Mouse (Mus musculus) megakaryocyte, embryonic 14.5 days (primary cell): Measurements from ENCODE around the gene Hdac4. TPM values are rescaled to one million over a fixed set of nuclear protein-coding genes. Genes with fewer than 3 reads are reported as not detected.

Experiments used
- H3K27me3 ChIP-seq: replicated peaks from 2 replicates; pipeline ENCODE3; 2012; ENCODE audit warnings: inconsistent platforms
- H3K36me3 ChIP-seq: replicated peaks from 2 replicates; pipeline ENCODE3; 2012; ENCODE audit warnings: low read length, inconsistent platforms, mixed read lengths
- H3K4me1 ChIP-seq: 2 replicates; pipeline ENCODE4 v1.6.1; 2012; ENCODE audit warnings: inconsistent platforms
- H3K4me3 ChIP-seq: replicated peaks from 2 replicates; pipeline ENCODE3; 2012; ENCODE audit warnings: moderate library complexity, mild to moderate bottlenecking, inconsistent platforms
- H3K9me3 ChIP-seq: 2 replicates; pipeline ENCODE4 v1.6.1; 2012; ENCODE audit warnings: inconsistent platforms
- FLI1 ChIP-seq: IDR thresholded peaks from 2 replicates; pipeline ENCODE4 v1.6.1; 2012; ENCODE audit warnings: low read length, inconsistent platforms, mixed read lengths
- GATA1 ChIP-seq: IDR thresholded peaks from 3 replicates; pipeline ENCODE4 v1.6.1; 2012; ENCODE audit warnings: mixed read lengths, low read length, inconsistent platforms, borderline replicate concordance
- polyA plus RNA-seq: library from polyadenylated mRNA; stranded (reverse); fragments of >175 nt; gene quantifications from 2 replicates; pipeline ENCODE4 v1.2.3, GENCODE M21; 2012; ENCODE audit warnings: low replicate concordance; ENCODE audit not compliant: insufficient read depth

Gene Hdac4
- polyA plus RNA-seq, 1 experiment: 3.6 TPM

DNA sequence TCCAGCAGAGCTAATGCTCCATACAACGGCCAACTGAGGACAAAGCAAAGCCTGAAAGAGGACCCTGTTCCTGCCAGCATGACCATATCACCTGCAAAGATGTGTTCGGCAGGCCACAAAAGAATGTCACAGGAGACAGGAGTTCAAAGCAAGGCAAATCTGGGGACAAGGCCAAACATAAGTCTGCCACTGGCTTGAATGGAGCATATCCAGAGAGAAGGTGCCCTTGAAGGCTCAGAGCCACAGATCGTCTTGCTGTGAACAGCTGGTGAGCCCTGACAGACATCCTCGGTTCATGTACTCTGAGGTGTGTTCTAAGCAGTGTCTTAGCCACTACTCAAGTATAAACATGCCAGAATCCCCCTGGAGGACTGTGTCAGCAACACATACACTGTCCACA, 79.3 kb downstream of the Hdac4 start:
- peaks cover 7% of the 10 kb centered on the region for H3K36me3 ChIP-seq
- H3K4me3 ChIP-seq: no peak overlapping the region
- peaks cover 33% of the 10 kb centered on the region for H3K4me1 ChIP-seq
- TF ChIP-seq GATA1 (no peak), FLI1 (no peak)
- no peaks in the 10 kb centered on the region for H3K9me3 ChIP-seq
- peaks cover 2% of the 10 kb centered on the region for H3K27me3 ChIP-seq

DNA sequence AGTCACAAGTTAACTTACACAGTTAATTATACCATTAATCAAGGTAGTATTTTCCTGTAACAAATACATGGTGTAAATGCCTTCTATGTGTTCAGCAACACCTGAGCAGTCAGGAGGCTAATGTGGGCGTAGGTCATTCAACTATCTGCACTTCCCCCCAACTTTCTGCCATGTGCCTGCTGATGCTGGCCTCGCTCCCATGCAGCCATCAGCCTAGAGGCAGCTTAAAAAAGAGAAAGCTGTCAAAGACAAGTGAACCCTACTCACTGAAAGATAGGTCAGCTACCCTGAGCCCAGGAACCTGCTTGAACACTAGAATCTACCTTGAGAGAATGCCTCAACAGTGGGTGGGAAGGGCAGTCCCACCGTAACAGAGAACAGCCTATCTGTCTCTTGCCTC, 81.4 kb downstream of the Hdac4 start:
- Histone ChIP-seq H3K9me3 (no peaks in the 10 kb centered on the region), H3K36me3 (peaks cover 7% of the 10 kb centered on the region), H3K4me3 (no peak overlapping the region), H3K27me3 (peaks cover 2% of the 10 kb centered on the region), H3K4me1 (peaks cover 45% of the 10 kb centered on the region)
- TF ChIP-seq GATA1 (no peak), FLI1 (no peak)

DNA sequence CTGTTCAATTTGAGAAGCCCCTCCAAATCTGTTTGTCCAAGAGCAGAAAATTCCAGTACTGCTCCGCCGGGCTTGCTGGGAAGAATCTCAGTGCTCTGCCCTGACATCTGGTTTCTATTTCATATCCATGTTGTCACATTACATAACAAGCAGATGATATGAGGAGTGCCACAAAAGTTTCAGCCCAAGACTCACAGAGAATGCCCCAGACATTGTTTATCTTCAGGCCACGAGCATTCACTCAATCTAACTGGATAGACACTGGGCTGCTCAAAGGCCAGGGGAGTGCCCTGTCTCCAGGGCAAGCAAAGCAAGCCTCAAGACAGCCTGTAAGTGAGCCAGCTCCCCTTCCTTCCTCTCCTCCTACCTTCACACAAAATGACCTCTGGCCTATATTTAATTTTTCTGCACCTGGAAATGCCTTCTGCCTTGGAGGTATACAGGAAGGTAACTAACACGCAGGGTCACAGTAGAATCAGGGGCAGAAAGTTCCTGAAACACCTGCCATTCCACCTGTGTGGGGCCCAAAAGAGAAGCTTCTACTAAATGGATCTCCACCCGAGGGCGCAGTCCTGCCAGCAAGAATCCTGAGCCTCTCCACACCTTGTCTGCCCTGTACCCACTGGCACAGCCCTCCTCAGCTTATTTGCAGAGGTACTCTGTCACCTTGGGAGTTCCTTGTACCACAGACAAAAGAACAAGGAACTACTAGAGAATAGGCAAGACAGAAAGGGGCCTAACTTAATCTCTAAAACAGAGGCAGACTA, 82.1 kb downstream of the Hdac4 start:
- Histone ChIP-seq H3K36me3 (peaks cover 9% of the 10 kb centered on the region), H3K4me3 (no peak overlapping the region), H3K9me3 (no peaks in the 10 kb centered on the region), H3K4me1 (peaks cover 48% of the 10 kb centered on the region), H3K27me3 (peaks cover 2% of the 10 kb centered on the region)
- TF ChIP-seq GATA1: no peak
- TF ChIP-seq FLI1: no peak

DNA sequence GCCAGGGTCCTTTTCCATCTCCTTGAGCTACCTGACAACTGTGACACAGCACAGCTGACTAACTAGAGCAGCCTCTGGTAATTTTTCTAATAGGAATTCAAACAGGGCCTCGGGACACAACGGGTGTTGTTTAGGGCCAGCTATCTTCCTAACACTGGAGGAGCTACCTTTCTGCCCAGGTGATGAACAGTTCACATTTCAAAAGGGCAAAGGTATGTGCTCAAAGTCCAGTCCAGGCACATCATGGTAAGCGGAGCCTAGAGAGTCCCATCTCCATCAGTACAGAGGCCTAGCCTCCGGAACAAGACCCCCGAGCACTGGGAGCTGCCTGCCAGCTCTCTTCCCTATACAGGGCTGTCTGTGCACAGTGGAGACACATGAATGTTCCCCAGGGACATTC, 82.9 kb downstream of the Hdac4 start:
- H3K27me3 ChIP-seq: peaks cover 1% of the 10 kb centered on the region
- H3K4me3 ChIP-seq: no peak overlapping the region
- TF ChIP-seq FLI1: no peak
- no peak for TF ChIP-seq GATA1
- H3K36me3 ChIP-seq: peaks cover 15% of the 10 kb centered on the region
- H3K9me3 ChIP-seq: no peaks in the 10 kb centered on the region
- peaks cover 56% of the 10 kb centered on the region for H3K4me1 ChIP-seq

DNA sequence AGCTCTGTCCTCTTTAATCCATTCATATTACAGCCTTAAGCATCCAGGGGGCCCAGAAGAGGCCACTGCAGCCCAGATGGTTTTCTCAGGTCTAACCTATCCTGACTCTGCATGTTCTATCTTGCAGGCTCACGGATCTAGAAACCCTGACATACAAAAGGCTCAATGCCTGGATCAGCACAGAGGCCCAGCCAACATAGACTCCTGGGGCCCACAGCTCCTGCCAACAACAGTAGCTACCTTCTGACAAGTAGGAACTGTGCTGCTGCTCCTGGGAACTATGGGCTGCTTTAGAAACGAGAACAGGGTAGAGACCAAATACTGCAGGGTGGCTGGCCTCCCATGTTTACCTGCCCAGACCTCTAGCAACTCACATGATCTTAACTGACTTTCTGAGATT, 83.9 kb downstream of the Hdac4 start:
- Histone ChIP-seq H3K27me3 (no peaks in the 10 kb centered on the region), H3K9me3 (no peaks in the 10 kb centered on the region), H3K36me3 (peaks cover 15% of the 10 kb centered on the region), H3K4me1 (peaks cover 66% of the 10 kb centered on the region), H3K4me3 (no peak overlapping the region)
- TF ChIP-seq GATA1 (no peak), FLI1 (no peak)

- peaks cover 72% of the 10 kb centered on the region for H3K4me1 ChIP-seq
- H3K9me3 ChIP-seq: no peaks in the 10 kb centered on the region
- H3K27me3 ChIP-seq: no peaks in the 10 kb centered on the region
- TF ChIP-seq FLI1: no peak
- TF ChIP-seq GATA1: no peak
- peaks cover 13% of the 10 kb centered on the region for H3K36me3 ChIP-seq
- no peak overlapping the region for H3K4me3 ChIP-seq
Observed at GRCm38 (mm10) chr1:92111026-92111425, 84.5 kb downstream of the Hdac4 start.

DNA sequence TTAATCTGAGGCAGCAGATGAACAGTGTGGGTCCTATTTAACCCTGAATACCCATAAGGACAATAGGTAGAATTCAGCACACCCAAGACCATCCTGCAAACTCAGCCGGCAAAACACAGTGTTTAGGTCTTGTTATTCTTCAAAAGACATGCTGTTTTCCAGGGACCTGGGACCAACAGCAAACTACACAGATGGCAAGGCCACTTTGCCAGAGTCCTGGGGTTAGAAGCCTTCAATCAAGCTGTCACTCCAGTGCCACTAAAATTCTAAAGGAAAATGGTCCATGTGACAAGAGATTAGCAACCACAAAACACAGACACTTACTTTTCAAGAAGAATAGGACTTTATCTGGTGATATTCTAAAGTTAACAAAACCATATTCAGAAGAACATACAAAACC, 86.3 kb downstream of the Hdac4 start:
- H3K9me3 ChIP-seq: no peaks in the 10 kb centered on the region
- no peak overlapping the region for H3K4me3 ChIP-seq
- H3K36me3 ChIP-seq: peaks cover 8% of the 10 kb centered on the region
- TF ChIP-seq FLI1: no peak
- no peak for TF ChIP-seq GATA1
- peaks cover 89% of the 10 kb centered on the region for H3K4me1 ChIP-seq
- no peaks in the 10 kb centered on the region for H3K27me3 ChIP-seq

GRCm38 (mm10) chr1:92108556-92108955, 86.9 kb downstream of the Hdac4 start:
- Histone ChIP-seq H3K27me3 (no peaks in the 10 kb centered on the region), H3K4me3 (no peak overlapping the region), H3K9me3 (no peaks in the 10 kb centered on the region), H3K4me1 (peaks cover 91% of the 10 kb centered on the region), H3K36me3 (peaks cover 8% of the 10 kb centered on the region)
- no peak for TF ChIP-seq GATA1
- TF ChIP-seq FLI1: no peak

DNA sequence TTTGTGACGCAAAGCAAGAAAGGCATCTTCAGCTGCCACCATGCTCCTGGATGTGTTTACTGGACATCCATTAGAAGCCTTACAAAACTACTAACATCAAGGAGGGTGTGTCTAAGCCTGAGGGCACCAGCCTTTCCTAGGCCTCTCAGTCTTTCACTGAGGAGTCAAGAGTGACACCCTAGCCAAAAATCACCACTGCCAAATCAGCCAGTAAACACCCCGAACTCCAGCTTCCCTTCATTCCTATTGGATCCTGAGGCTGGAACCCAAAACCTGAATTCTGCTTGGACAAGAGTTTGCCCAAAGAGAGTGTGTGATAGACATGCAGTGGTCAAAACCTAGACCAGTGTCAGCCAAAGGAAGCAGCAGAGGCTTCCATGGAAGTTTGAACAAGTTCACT, 87.5 kb downstream of the Hdac4 start:
- H3K36me3 ChIP-seq: peaks cover 8% of the 10 kb centered on the region

GRCm38 (mm10) chr1:92107521-92107920, 88.0 kb downstream of the Hdac4 start:
- no peak for TF ChIP-seq FLI1
- TF ChIP-seq GATA1: no peak
- no peaks in the 10 kb centered on the region for H3K27me3 ChIP-seq
- no peaks in the 10 kb centered on the region for H3K9me3 ChIP-seq
- peaks cover 8% of the 10 kb centered on the region for H3K36me3 ChIP-seq
- no peak overlapping the region for H3K4me3 ChIP-seq
- peaks cover 97% of the 10 kb centered on the region for H3K4me1 ChIP-seq

More for the DNA sequence above, 87.5 kb downstream of the Hdac4 start:
- TF ChIP-seq GATA1 (no peak), FLI1 (no peak)
- no peaks in the 10 kb centered on the region for H3K9me3 ChIP-seq
- H3K27me3 ChIP-seq: no peaks in the 10 kb centered on the region
- H3K4me1 ChIP-seq: peaks cover 92% of the 10 kb centered on the region
- H3K4me3 ChIP-seq: no peak overlapping the region
